Mouse (Mus musculus): ENCODE measurements around the gene Ndufs1. TPM values are rescaled to one million over a fixed set of nuclear protein-coding genes. Genes with fewer than 3 reads are reported as not detected.

Ndufs1 gene
- total RNA-seq, 2 experiments from 2014 or later: 323 to 475 TPM

DNA sequence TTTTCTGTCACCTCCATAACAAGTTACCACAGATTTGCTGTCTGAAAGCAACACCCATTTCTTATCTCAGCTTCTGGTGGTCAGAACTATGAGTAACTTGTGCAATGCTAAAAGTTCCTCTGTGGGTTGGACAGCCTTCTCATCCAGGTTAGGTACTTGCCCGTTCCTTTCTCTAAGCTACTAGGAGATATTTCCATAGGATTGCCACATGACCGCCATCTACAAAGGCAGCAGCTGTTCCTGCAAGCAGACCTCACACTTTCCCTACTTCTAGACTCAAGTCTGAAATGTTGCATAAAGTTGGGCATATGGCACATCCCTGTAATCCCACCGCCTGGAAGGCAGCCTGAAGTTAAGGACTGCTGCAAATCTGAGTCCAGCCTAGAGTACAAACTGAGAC is 50.4 kb downstream of the Ndufs1 start:
- TF ChIP-seq CTCF (IDR thresholded peaks at IDR 0.05): no peak
- intact Hi-C loops (cut with DNase I): no loop called here
- DNase-seq: no peak
- Histone ChIP-seq H3K27ac (no peak overlapping the region), H3K4me3 (no peak overlapping the region)

DNA sequence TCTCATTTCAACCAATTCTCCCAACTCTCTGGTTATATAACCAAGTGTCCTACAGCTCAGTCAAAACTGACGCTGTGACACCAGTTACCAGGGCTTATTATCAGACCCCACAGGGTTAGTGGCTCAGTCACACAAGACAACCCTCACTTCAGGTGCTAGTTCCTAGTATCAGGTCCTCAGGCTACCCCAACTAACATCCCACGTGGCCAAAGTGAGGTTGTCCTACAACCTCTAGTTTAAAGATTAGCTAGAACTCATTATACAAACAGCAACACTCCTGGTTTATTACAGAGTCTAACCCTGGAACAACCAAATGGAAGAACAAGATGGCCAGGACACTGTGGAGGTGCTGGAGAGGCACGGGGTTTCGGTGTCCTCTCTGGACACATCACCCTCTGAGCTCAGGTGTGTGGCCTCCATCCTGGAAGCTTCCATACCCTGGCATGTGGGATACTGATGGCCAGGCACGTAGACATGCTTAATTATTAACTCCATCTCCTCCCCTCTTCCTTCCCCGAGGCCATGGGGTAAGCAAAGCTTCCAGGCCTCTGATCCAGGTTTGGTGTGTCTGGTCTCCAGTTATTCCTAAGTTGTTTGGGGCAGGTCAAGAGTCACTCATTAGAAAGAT is 52.7 kb downstream of the Ndufs1 start:
- intact Hi-C loops (cut with DNase I): no loop called here
- TF ChIP-seq CTCF (IDR thresholded peaks at IDR 0.05): no peak
- no peak overlapping the region for H3K4me3 ChIP-seq
- no peak for DNase-seq
- H3K27ac ChIP-seq: no peak overlapping the region

DNA sequence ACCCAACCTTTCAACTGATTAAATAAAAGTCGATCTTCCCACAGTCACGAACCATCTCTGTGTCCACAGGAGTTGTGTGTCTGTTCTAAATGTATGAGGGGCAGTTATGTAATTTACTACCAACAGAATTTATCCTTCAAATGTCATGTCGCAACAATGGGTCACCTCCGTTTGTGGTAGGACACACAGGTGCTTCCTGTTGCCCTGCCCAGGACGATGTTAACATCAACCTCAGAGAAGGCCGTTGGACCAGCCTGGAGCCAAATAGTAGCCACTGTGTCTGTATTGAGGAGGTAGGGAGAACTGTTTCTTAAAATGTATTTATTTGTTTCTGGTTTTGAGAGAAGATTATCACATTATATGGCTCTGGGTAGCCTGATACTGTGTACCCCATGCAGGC is 54.6 kb downstream of the Ndufs1 start:
- intact Hi-C loops (cut with DNase I): no loop called here
- no peak overlapping the region for H3K27ac ChIP-seq
- no peak for DNase-seq
- no peak overlapping the region for H3K4me3 ChIP-seq
- no peak for TF ChIP-seq CTCF (IDR thresholded peaks at IDR 0.05)

DNA sequence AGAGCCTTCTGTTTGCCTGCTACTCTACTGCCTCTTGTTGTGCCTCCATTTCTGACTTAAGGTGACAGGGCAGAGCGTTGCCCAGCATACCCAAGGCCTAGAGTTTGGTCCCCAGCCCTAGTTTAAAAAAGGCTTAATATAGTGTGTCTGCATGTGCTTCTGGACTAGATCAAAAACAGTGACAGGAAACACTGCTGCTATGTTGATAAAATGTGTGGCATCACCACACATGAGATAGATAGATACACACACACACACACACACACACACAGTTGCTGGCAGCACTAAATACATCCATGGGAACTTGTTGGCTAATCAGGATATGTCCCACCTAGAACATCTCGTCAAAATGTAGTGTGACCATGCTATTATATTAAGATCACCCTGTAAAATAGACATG is 56.3 kb downstream of the Ndufs1 start:
- no peak for TF ChIP-seq CTCF (IDR thresholded peaks at IDR 0.05)
- intact Hi-C loops (cut with DNase I): no loop called here

DNA sequence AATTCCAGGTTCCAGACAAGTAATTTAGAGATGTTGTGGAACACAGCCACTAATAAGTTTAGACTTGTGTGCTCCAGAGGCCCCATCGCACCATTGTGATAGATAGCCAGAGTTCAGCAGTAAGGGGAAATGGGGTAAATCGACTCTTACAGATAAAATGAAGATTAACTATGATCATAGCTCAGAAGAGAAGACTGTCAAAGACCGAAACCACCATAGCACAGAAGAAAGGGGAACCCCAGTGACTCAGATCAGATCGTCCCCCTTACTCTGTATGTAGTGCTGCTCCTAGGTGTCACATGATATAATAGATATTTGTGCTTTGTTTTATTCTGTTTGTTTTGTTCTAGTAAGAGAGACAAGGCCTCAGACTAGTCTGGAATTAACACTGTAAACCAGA is 57.0 kb downstream of the Ndufs1 start:
- intact Hi-C loops (cut with DNase I): no loop called here
- Histone ChIP-seq H3K27ac (no peak overlapping the region), H3K4me3 (no peak overlapping the region)
- DNase-seq: no peak
- no peak for TF ChIP-seq CTCF (IDR thresholded peaks at IDR 0.05)

More for the DNA sequence above, 56.3 kb downstream of the Ndufs1 start:
- no peak for DNase-seq
- H3K27ac ChIP-seq: no peak overlapping the region
- no peak overlapping the region for H3K4me3 ChIP-seq

DNA sequence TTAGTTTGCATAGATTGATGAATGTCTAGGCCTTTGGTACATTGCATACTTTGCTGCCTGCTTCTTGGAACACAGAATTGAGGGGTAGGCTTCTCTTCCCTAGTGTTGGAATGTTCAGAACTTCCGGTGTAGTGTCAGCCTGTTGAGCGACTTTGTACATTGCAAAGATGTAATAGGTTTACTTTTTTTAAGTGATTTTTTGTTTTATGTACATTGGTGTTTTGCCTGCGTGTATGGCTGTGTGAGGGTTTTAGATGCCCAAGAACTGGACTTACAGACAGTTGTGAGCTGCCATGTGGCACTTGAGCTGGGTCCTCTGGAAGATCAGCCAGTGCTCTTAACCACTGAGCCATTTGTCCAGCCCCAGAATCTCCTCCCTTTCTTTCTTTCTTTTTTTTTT is 61.1 kb downstream of the Ndufs1 start:
- Histone ChIP-seq H3K4me3 (peak overlapping the region; percentile 99), H3K27ac (peak overlapping the region; percentile 99)
- no peak for DNase-seq
- intact Hi-C loops (cut with DNase I): loop anchor here (2.0 kb wide), 1 partner anchor 61 kb away; the partner anchor contains the start of genes Eef1b2 and Ndufs1
- no peak for TF ChIP-seq CTCF (IDR thresholded peaks at IDR 0.05)

DNA sequence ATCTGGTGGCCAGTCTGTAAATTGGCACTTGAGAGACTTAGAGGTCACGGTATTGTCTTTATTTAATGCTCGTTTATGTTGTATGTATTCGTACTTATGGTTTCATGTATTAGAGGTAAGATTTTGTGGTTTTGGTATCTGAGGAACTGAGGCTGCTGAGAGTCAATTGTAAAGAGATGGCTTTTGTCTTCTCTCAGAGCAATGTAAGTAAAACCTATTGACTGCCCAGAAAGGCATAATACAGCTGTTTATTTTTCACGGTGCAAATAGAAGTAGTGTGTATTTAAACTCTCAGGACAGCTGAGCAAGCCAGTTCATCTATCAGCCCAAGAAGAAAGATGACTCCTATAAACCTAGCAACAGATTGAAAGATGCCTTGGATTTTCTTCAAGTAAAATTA is 61.5 kb downstream of the Ndufs1 start:
- no peak for TF ChIP-seq CTCF (IDR thresholded peaks at IDR 0.05)
- Histone ChIP-seq H3K4me3 (peak overlapping the region; percentile 99), H3K27ac (peak overlapping the region; percentile 99)
- DNase-seq: no peak
- intact Hi-C loops (cut with DNase I): loop anchor here (2.0 kb wide), 1 partner anchor 62 kb away; the partner anchor contains the start of genes Eef1b2 and Ndufs1

DNA sequence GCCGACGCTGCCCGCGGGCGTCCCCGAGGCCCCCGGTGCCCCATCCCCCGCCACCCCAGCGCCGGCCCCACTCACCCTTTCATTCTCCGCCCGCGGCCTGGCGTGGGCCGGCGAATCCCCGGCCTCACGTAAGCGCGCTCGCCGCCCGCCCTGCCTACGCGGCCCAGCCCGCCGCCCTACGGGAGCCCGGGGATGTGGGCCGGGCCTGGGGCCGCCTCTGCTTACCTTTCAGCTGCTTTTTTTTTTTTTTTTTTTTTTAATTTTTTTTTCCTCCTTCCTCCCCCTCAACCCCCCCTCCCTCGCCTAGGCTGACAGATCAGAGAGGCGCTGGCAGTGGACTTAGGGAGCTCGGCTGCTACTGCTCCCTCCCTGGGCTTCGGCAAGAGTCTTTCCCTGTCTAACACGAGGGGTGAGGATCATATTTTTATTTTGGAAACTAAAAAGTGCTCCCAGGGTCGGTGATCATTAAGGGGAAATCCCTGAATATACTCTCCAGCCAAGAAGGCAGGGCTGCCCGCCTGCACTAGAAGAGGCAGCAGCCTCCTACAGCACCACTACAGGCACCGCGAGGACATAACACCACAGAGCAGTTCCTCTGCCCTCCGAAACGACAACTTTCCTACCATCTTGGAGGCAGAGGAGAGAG is 62.4 kb downstream of the Ndufs1 start, which contains the start of gene Ino80d:
Ino80d (minus strand) TSS at position 532 of the 646 bp plus-strand sequence.
- H3K4me3 ChIP-seq: peak within 1 kb of the TSS; percentile 99
- intact Hi-C loops (cut with DNase I): loop anchor here (2.0 kb wide), 1 partner anchor 63 kb away; the partner anchor contains the start of genes Eef1b2 and Ndufs1
- TF ChIP-seq CTCF (IDR thresholded peaks at IDR 0.05): peak; percentile 69
- peak; percentile 87 for DNase-seq
- H3K27ac ChIP-seq: peak within 1 kb of the TSS; percentile 99

DNA sequence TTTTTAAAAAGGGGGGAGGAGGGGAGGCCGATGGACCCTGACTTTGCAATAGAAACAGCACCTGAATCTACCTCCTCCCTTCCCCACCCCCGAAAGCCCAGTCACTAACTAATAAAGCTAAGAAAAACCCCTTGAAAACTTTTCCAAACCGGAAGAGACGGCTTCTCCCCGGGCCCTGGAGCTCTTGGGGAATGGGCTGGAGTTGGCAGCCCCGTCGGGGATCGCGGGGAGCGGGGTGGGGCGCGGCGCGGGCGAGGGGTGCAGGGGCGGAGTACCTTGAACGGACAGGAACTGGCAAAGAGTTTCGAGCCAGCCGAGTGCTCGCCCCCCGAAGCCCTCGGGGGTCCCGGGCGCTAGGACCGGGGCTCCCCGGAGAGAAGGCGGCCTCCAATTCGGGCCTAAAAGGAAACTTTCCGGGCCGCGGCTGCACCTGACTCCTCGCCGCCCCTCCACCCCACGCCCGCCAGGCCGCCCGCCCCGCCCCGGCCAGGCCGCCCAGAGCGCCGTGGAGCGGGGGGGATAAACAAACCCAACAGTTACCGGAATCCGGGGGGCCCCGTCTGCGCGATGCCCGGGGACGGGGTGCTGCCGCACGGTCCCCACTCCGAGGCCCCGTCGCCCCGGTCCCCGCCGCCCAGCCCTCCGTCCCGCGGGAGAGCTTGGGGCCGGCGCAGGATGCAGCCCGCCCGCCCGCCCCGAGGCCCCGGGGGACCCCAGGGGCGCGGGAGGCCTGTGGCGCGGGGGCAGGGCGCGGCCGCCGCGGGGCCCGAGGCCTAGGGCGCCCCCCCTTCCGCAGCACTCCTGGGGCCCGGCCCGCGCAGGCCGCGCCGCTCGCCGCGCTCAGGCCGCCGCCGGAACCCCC is 63.1 kb downstream of the Ndufs1 start:
- Histone ChIP-seq H3K27ac (peak overlapping the region; percentile 99), H3K4me3 (peak overlapping the region; percentile 99)
- no peak for TF ChIP-seq CTCF (IDR thresholded peaks at IDR 0.05)
- intact Hi-C loops (cut with DNase I): loop anchor here (2.0 kb wide), 1 partner anchor 63 kb away; the partner anchor contains the start of genes Eef1b2 and Ndufs1
- DNase-seq: peak; percentile 77

DNA sequence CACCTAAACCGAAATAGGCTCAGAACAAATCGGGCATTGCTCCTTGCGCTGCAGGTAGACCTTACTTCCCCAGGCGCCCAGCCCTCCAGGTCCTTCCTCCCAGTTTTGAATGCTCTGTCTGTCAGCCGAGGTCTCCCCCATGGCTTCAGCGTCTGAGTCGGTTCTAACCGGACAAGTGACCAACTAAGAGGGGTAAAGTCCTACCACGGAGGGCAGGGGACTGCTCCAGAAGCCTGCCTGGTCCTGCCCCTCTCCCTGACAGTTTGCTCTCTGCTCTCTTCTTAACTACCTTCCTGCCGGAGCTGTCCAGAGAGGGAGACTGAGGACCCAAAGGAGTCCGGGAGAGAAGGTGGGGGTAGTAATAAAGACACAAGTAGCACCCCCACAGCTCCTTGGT is 63.8 kb downstream of the Ndufs1 start:
- TF ChIP-seq CTCF (IDR thresholded peaks at IDR 0.05): no peak
- H3K27ac ChIP-seq: peak overlapping the region; percentile 99
- intact Hi-C loops (cut with DNase I): no loop called here
- H3K4me3 ChIP-seq: peak overlapping the region; percentile 99
- peak; percentile 34 for DNase-seq

DNA sequence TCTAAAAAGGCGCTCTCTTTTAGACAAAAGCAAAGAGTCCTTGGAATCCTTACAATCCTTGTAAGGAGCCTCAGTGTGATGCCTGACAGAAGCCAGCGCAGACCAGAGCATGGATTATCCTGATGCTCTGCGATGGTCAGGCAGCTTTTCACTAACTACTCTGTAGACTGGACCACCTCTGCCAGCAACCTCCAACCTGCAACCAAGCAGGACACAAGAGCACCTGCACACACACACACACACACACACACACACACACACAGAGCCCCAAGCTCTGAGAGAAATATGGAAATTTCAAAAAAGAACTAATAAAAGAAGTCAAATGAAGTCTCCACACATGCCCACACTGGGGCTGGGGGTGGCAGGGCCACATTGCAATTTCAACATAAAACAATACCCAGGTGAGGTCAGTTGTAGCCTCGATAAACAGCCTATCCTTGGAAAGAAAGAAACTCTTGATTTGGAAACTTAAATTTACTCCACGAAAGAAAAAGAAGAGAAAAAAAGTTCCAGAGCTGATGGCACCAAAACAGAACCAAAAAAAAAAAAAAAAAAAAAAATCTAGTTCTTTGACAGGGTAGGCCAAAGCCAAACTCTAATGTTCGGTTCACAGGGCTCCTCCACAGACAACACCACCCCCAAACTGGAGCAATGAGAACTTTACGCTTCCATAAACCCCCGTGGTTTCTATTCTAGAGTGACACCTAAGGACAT is 64.3 kb downstream of the Ndufs1 start:
- intact Hi-C loops (cut with DNase I): no loop called here
- Histone ChIP-seq H3K4me3 (peak overlapping the region; percentile 99), H3K27ac (peak overlapping the region; percentile 99)
- no peak for TF ChIP-seq CTCF (IDR thresholded peaks at IDR 0.05)
- DNase-seq: no peak

Data from gastrocnemius, adult 2 months (tissue).